Mouse (Mus musculus): ENCODE measurements at regions not wholly inside any gene's neighbourhood (a gene's known extent, or its start where the extent isn't known, plus 50 kb on each side); places are given as distances from the start of the nearest gene placed in this dataset.

DNA sequence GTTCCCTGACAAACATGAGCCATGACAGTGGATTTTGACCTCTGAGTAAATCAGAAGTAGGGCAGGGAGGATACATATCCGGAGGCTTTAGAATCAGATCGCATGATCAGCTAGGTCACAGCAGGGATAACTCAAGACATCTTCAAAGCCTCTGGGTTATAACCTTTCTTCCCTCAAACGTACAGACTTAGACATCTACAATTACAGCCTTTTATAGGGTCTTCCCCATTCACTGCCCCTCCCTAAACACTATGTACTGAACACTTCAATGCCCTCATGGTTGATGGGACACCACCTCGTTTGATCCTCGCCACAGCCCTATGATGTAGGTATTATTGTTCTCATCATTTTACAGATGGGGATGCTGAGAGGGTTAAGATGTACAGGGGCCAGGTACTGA, 163.8 kb upstream of the Mpped2 start:
- no peak for ATAC-seq
- Histone ChIP-seq H3K9me3 (replicated peaks; ENCODE audit: control insufficient read depth, low read length) (no peaks in the 10 kb centered on the region), H3K9ac (ENCODE audit: low read length) (no peak overlapping the region), H3K27me3 (replicated peaks; ENCODE audit: control insufficient read depth, insufficient read depth, low read length) (no peaks in the 10 kb centered on the region), H3K4me3 (ENCODE audit: low read depth, low read length) (no peak overlapping the region), H3K27ac (ENCODE audit: low read depth, low read length) (no peak overlapping the region), H3K36me3 (ENCODE audit: control insufficient read depth, insufficient read depth, low read length) (no peaks in the 10 kb centered on the region), H3K4me2 (ENCODE audit: low read length) (no peak overlapping the region), H3K4me1 (ENCODE audit: control insufficient read depth, insufficient read depth, low read length) (peaks cover 3% of the 10 kb centered on the region; the same call in 1 of the 2 replicates)
- WGBS: 74% methylated on average over 5 of the region's 5 CpGs
- no peak for DNase-seq (ENCODE audit: low spot score)

DNA sequence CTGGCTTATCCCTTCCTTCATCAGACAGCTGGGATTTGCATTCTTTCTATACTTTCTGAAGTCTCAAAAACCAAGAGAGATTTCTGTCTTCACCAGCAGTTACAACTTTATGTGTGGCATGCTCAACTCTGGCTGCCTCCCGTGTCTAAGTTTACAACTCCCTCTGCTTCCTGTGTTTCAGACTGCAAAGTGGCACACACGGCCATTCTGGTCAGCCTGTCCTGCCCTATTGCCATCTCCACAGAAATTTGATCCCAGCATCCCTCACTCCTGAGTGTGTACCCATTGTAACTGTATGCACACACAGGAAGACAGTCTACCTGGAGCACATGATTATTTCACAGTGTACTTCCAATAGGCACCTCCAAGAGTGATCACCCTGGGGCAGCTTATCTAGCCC, 163.3 kb upstream of the Mpped2 start:
- no peaks in the 10 kb centered on the region for H3K9me3 ChIP-seq (replicated peaks; ENCODE audit: control insufficient read depth, low read length)
- ATAC-seq (no peak), DNase-seq (ENCODE audit: low spot score) (no peak)
- H3K9ac ChIP-seq (ENCODE audit: low read length): no peak overlapping the region
- no peak overlapping the region for H3K4me2 ChIP-seq (ENCODE audit: low read length)
- 74% methylated on average over 2 of the region's 2 CpGs for WGBS
- H3K27ac ChIP-seq (ENCODE audit: low read depth, low read length): no peak overlapping the region
- no peaks in the 10 kb centered on the region for H3K27me3 ChIP-seq (replicated peaks; ENCODE audit: control insufficient read depth, insufficient read depth, low read length)
- H3K36me3 ChIP-seq (ENCODE audit: control insufficient read depth, insufficient read depth, low read length): no peaks in the 10 kb centered on the region
- H3K4me3 ChIP-seq (ENCODE audit: low read depth, low read length): no peak overlapping the region
- peaks cover 3% of the 10 kb centered on the region; the same call in 1 of the 2 replicates for H3K4me1 ChIP-seq (ENCODE audit: control insufficient read depth, insufficient read depth, low read length)

DNA sequence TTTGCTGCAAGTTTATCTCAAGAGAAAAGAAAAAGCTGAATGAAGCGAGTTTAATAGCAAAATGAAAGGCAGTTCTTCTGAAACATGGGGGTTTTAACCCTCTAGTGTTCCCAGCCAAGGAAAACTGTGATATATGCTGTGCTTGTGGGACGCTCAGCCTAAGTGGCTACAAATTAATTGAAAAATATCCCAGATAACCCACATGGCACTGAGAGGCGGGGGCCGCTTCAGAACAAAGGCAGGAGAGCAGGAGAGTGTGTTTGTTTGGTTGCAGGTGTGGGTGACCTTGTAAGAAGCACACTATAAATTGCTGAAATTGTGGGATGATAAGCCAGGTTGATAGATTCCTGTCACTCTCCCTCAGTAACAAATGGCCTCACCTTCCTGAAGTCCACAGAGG, 154.7 kb upstream of the Mpped2 start:
- Histone ChIP-seq H3K27ac (ENCODE audit: low read depth, low read length) (no peak overlapping the region), H3K4me2 (ENCODE audit: low read length) (no peak overlapping the region), H3K36me3 (ENCODE audit: control insufficient read depth, insufficient read depth, low read length) (no peaks in the 10 kb centered on the region), H3K4me3 (ENCODE audit: low read depth, low read length) (no peak overlapping the region), H3K9me3 (replicated peaks; ENCODE audit: control insufficient read depth, low read length) (no peaks in the 10 kb centered on the region), H3K27me3 (replicated peaks; ENCODE audit: control insufficient read depth, insufficient read depth, low read length) (no peaks in the 10 kb centered on the region), H3K9ac (ENCODE audit: low read length) (no peak overlapping the region), H3K4me1 (ENCODE audit: control insufficient read depth, insufficient read depth, low read length) (peaks cover 6% of the 10 kb centered on the region)
- DNase-seq (ENCODE audit: low spot score): no peak
- 70% methylated on average over 4 of the region's 4 CpGs for WGBS
- ATAC-seq: no peak

DNA sequence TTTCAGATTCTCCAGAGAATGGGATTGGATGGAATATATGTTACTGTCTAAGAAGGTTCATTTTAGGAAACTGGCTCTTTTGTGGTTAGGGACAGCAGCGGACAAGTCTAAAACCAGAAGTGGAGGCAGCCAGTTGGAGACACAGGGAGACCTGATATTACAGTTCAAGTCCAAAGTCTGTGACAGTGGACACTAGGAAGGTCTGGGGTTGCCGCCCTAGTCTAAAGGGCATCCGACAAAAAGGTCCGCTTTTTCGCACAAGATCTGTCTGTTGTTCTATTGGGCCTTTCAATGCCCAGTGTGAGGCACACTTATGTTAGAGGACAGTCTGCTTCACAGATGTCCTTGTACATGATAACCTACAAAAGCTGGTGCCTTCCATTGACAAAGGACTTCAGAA, 152.9 kb upstream of the Mpped2 start:
- H3K27ac ChIP-seq (ENCODE audit: low read depth, low read length): no peak overlapping the region
- WGBS: 97% methylated on average over 5 of the region's 5 CpGs
- H3K4me1 ChIP-seq (ENCODE audit: control insufficient read depth, insufficient read depth, low read length): peaks cover 6% of the 10 kb centered on the region
- H3K4me2 ChIP-seq (ENCODE audit: low read length): no peak overlapping the region
- DNase-seq (ENCODE audit: low spot score): no peak
- no peaks in the 10 kb centered on the region for H3K9me3 ChIP-seq (replicated peaks; ENCODE audit: control insufficient read depth, low read length)
- no peak for ATAC-seq
- no peak overlapping the region for H3K4me3 ChIP-seq (ENCODE audit: low read depth, low read length)
- no peaks in the 10 kb centered on the region for H3K27me3 ChIP-seq (replicated peaks; ENCODE audit: control insufficient read depth, insufficient read depth, low read length)
- H3K9ac ChIP-seq (ENCODE audit: low read length): no peak overlapping the region
- no peaks in the 10 kb centered on the region for H3K36me3 ChIP-seq (ENCODE audit: control insufficient read depth, insufficient read depth, low read length)

DNA sequence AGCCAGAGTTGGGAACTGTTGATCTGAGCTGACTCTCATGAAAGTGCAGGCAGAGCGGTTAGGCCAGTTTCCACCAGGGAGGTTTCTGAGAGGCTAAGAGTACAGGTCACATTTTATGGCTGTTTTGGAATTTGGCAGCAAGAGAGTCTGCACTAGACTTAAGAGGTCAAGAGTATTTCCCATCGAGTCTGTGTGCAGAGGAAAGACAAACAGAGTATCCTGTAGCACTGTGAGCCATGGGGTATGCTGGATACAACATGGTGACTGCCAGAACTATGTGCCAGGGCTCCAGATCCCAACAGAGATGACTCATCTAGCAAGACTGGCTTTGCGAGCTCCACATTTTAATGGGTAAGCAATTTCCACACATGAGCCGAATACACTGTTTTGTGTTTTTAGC, 146.0 kb upstream of the Mpped2 start:
- Histone ChIP-seq H3K4me3 (ENCODE audit: low read depth, low read length) (no peak overlapping the region), H3K27ac (ENCODE audit: low read depth, low read length) (no peak overlapping the region), H3K4me2 (ENCODE audit: low read length) (no peak overlapping the region), H3K4me1 (ENCODE audit: control insufficient read depth, insufficient read depth, low read length) (no peaks in the 10 kb centered on the region), H3K36me3 (ENCODE audit: control insufficient read depth, insufficient read depth, low read length) (no peaks in the 10 kb centered on the region), H3K27me3 (replicated peaks; ENCODE audit: control insufficient read depth, insufficient read depth, low read length) (no peaks in the 10 kb centered on the region), H3K9ac (ENCODE audit: low read length) (no peak overlapping the region), H3K9me3 (replicated peaks; ENCODE audit: control insufficient read depth, low read length) (no peaks in the 10 kb centered on the region)
- no peak for ATAC-seq
- 87% methylated on average over 4 of the region's 4 CpGs for WGBS
- DNase-seq (ENCODE audit: low spot score): no peak

DNA sequence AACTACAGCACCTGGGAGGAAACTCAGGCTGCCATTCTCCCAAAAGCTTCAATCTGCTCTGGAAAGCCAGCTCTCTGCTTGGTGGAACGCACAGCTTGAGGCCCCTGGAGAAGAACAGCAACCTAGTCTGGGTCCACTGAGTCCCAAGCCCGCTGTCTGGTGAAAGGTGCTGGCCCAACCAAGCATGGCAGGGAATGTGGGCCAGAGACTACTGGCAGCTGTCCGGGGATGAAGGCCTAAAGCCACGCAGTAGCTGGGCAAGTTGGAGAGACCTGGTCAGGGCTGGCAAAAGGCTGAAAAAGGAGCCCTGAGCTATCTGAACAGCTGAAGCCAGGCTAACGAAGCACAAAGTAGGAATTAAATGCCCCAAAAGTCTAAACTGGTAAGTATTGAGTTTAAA, 139.4 kb upstream of the Mpped2 start:
- 71% methylated on average over 5 of the region's 5 CpGs for WGBS
- ATAC-seq (no peak), DNase-seq (ENCODE audit: low spot score) (no peak)
- Histone ChIP-seq H3K36me3 (ENCODE audit: control insufficient read depth, insufficient read depth, low read length) (no peaks in the 10 kb centered on the region), H3K4me2 (ENCODE audit: low read length) (no peak overlapping the region), H3K4me3 (ENCODE audit: low read depth, low read length) (no peak overlapping the region), H3K9me3 (replicated peaks; ENCODE audit: control insufficient read depth, low read length) (no peaks in the 10 kb centered on the region), H3K9ac (ENCODE audit: low read length) (no peak overlapping the region), H3K4me1 (ENCODE audit: control insufficient read depth, insufficient read depth, low read length) (no peaks in the 10 kb centered on the region), H3K27me3 (replicated peaks; ENCODE audit: control insufficient read depth, insufficient read depth, low read length) (no peaks in the 10 kb centered on the region), H3K27ac (ENCODE audit: low read depth, low read length) (no peak overlapping the region)

DNA sequence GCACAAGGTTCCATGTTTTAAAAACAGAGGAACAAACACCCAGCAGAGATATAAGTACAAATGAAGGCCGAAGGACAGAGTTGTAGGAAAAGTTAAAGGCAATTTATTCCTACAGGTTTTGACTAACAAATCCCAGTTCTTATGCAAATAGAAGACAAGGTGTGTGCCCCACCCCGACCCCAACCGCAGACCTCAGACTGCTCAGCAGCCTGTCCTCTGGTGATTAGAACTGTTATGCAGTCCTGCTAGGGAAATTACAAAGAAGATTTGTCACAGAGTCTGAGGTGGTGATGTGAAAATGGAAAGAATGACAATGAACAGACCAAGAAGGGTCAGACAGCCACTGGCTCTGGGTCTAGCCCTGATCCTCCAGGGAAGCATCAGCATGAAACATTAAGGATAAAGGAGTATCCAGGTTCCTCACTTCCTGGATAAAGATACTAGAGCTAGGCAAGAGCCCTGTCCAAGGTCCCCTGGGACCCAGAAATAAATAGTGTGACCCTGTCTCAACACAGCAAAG, 131.4 kb upstream of the Mpped2 start:
- DNase-seq (ENCODE audit: low spot score) (no peak), ATAC-seq (no peak)
- no peaks in the 10 kb centered on the region for H3K4me1 ChIP-seq (ENCODE audit: control insufficient read depth, insufficient read depth, low read length)
- H3K36me3 ChIP-seq (ENCODE audit: control insufficient read depth, insufficient read depth, low read length): no peaks in the 10 kb centered on the region
- H3K4me3 ChIP-seq (ENCODE audit: low read depth, low read length): no peak overlapping the region
- H3K27me3 ChIP-seq (replicated peaks; ENCODE audit: control insufficient read depth, insufficient read depth, low read length): no peaks in the 10 kb centered on the region
- no peak overlapping the region for H3K4me2 ChIP-seq (ENCODE audit: low read length)
- no peak overlapping the region for H3K27ac ChIP-seq (ENCODE audit: low read depth, low read length)
- H3K9ac ChIP-seq (ENCODE audit: low read length): no peak overlapping the region
- no peaks in the 10 kb centered on the region for H3K9me3 ChIP-seq (replicated peaks; ENCODE audit: control insufficient read depth, low read length)
- WGBS: 73% methylated on average over 3 of the region's 3 CpGs

DNA sequence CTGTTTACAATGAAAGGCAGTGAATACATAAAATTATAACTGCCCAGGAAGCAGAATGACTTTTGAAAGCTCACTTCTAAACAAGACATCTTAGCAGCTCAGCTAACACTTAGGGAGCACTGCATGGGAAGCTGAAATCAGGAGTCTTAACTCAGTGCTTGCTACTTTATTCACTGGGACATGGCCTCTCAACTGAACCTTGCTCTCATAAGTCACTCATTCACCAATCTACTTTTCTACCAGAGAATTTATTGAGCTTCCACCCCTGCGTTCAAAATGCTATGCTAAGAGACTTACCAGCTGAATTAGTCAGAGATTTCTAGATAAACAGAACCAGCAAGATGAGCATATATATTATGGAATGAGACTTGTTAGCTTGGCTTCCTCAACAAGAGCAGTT, 122.8 kb upstream of the Mpped2 start:
- no peak overlapping the region for H3K9ac ChIP-seq (ENCODE audit: low read length)
- 98% methylated on average over 1 of the region's 1 CpGs for WGBS
- H3K27ac ChIP-seq (ENCODE audit: low read depth, low read length): no peak overlapping the region
- H3K36me3 ChIP-seq (ENCODE audit: control insufficient read depth, insufficient read depth, low read length): no peaks in the 10 kb centered on the region
- no peak overlapping the region for H3K4me2 ChIP-seq (ENCODE audit: low read length)
- H3K27me3 ChIP-seq (replicated peaks; ENCODE audit: control insufficient read depth, insufficient read depth, low read length): no peaks in the 10 kb centered on the region
- DNase-seq (ENCODE audit: low spot score) (no peak), ATAC-seq (no peak)
- H3K4me1 ChIP-seq (ENCODE audit: control insufficient read depth, insufficient read depth, low read length): no peaks in the 10 kb centered on the region
- no peak overlapping the region for H3K4me3 ChIP-seq (ENCODE audit: low read depth, low read length)
- no peaks in the 10 kb centered on the region for H3K9me3 ChIP-seq (replicated peaks; ENCODE audit: control insufficient read depth, low read length)

DNA sequence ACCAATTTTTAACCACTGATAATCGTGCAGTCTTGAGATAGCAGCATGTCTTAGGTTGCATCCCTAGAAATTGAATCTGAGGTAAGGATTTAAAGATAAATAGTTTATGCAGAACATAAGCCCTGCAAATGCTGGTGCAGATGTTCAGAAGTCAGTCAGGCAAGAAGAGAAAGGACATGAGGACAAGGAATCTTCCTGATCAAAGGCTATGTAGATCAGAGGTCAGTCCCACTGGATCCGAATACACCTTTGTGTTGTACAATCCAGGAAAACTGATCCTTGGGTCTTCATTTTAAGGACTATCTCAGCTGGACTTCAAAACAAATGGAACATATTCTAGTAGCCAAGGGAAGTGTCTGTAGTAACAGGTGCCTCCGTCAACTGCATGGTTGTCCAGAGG, 121.7 kb upstream of the Mpped2 start:
- no peak overlapping the region for H3K4me3 ChIP-seq (ENCODE audit: low read depth, low read length)
- H3K27me3 ChIP-seq (replicated peaks; ENCODE audit: control insufficient read depth, insufficient read depth, low read length): no peaks in the 10 kb centered on the region
- WGBS: 91% methylated on average over 3 of the region's 3 CpGs

More for the DNA sequence above, 121.7 kb upstream of the Mpped2 start:
- Histone ChIP-seq H3K4me2 (ENCODE audit: low read length) (no peak overlapping the region), H3K27ac (ENCODE audit: low read depth, low read length) (no peak overlapping the region), H3K9ac (ENCODE audit: low read length) (no peak overlapping the region), H3K9me3 (replicated peaks; ENCODE audit: control insufficient read depth, low read length) (no peaks in the 10 kb centered on the region), H3K36me3 (ENCODE audit: control insufficient read depth, insufficient read depth, low read length) (no peaks in the 10 kb centered on the region), H3K4me1 (ENCODE audit: control insufficient read depth, insufficient read depth, low read length) (no peaks in the 10 kb centered on the region)
- ATAC-seq (no peak), DNase-seq (ENCODE audit: low spot score) (no peak)

Measured in forebrain, embryonic 14.5 days (tissue).